Mouse (Mus musculus): ENCODE data around the gene Cd7.
"Not testable (repeated sequence)": the region's sequence is repeated elsewhere in the genome, so short reads cannot be mapped to it uniquely, and the experiment has no call there.

The Cd7 gene

DNA sequence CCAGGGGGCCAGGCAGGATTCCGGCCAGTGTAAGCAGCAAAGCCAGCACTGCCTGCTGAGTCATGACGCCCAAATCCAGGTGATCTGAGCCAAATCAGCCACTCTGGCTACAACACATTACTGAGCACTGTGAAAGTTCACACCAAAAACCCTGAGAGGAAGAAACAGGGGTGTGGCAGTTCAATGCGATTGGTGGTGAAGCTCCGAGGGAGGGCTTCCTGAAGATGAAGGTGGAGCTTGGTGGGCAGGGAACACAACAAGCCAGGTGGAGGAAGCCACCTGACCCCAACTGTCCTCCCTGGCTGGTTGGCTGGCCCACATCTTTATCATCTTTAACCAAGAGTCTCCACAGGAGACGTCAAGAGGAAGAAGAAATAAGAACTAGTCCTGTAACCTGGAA is at the start of gene Cd7:
TSS of gene Cd7 (minus strand) at position 117 of the 400 bp plus-strand sequence.
- no peak for DNase-seq (ENCODE audit: extremely low spot score)

GRCm38 (mm10) chr11:121088997-121089396 is 49.8 kb upstream of the Cd7 start:
- DNase-seq (ENCODE audit: extremely low spot score) = no peak

- no peak for DNase-seq (ENCODE audit: extremely low spot score)
Measured at GRCm38 (mm10) chr11:121086296-121086695, 47.1 kb upstream of the Cd7 start.

DNA sequence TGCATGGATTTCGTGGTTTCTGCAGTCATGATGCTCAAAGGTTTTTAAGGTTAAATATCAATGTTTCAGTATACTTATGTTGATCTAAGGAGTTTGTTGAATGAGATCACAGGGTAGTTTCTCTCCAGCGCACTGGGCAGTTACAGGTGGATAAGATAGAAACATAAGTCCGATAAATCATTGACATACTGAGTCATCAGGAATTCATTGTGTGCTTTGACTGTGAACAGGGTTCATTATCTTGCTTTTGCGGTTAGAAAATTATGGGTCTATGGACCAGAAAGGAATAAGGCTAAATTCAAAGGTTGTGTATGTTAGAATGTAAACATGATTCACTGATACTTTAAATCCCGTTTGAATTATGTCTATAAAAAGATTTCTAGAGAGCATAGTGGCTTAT is 46.0 kb upstream of the Cd7 start:
- no peak for DNase-seq (ENCODE audit: extremely low spot score)

DNA sequence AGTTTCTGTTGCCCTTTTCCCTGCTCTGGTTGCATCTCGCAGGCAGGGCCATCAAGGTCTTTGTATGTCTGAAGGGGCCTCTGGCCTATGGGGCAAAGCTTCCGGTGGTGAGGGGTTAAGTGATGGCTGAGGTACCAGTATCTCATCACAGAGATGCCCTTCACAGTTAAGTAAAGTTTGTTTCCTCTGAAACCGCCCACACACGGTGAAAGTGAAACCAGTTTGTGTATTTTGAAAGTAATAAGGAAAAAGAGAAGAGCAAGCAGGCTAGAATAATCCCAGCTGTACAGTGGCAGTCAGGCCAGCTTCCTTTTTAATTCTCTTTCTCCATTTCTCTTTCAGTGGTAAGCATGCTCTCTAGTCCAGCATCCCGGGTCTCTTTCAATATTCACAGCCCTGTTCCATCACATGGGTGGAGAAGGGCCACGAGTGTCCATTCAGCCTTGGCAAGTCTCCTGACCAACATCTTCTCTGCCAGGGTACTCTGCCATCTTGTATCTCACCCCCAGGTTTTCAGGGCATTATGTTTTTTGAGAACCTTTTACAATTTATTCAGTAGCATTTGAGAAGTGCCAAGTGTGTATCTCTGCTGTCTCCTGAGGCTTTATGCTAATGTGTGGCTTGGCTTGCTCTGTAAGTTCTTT is 43.8 kb upstream of the Cd7 start:
- DNase-seq (ENCODE audit: extremely low spot score) = no peak

DNA sequence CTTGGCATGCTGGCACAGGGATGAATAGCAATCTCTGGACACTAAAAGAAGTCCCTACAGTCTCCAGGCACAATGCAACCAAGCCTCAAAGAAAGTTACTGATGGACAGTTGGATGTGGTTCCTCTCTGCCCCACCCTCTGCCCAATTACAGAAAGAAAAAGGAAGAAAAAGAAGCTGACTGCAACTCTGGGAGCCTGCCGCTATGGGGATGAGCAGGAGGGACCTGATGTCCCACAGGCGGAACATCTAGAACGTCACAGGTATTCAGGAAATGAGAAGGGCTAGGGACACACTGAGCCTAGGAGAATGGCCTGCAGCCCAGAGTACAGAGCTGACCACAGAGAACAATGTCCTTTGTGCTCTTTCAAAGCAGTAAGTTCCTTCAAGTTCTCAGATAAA is 43.0 kb upstream of the Cd7 start:
- no peak for DNase-seq (ENCODE audit: extremely low spot score)

- DNase-seq (ENCODE audit: extremely low spot score) = no peak
Measured at GRCm38 (mm10) chr11:121081120-121081519, 41.9 kb upstream of the Cd7 start, which contains the start of gene Sectm1a. Gene Sectm1a, minus strand, starts transcription at chr11:121081220.

DNA sequence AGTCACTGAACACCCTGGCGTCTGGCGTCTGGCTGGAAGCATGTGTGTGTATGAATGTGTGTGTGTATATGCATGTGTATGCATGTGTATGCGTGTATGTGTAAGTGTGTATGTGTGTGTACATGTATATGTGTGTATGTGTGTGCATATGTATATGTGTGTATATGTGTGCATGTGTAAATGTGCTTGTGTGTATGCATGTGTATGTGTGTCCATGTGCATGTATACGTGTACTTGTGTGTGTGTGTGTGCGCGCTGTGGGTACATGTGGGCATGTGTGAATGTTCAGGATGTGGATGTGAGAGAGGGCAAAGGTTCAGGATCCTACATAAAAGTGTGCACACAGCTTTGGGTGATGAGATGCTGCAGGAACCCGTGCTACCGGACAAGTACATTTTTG is 41.1 kb upstream of the Cd7 start:
- no peak for DNase-seq (ENCODE audit: extremely low spot score)

DNA sequence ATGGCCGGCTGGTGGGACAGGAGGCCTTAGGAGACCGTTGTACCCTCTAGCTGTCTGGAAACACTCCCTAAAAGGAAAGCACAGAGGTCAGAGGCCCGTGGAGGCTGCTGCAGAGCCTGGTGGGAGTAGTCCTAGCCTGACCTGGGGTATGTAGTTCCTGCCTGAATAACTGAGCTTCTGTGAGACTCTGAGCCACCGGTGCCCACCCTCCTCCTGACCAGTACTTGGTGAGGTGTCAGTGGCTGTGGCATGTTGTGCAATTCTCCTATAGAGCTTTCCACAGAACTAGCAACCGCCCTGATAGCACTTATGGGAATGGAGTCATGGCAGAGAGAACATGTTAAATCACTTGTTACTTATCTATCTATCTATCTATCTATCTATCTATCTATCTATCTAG is 36.4 kb upstream of the Cd7 start:
- no peak for DNase-seq (ENCODE audit: extremely low spot score)

GRCm38 (mm10) chr11:121069662-121070061 is 30.4 kb upstream of the Cd7 start:
- DNase-seq (ENCODE audit: extremely low spot score) = not testable (repeated sequence)

- no peak for DNase-seq (ENCODE audit: extremely low spot score)
Measured at GRCm38 (mm10) chr11:121067895-121068294, 28.7 kb upstream of the Cd7 start.

DNA sequence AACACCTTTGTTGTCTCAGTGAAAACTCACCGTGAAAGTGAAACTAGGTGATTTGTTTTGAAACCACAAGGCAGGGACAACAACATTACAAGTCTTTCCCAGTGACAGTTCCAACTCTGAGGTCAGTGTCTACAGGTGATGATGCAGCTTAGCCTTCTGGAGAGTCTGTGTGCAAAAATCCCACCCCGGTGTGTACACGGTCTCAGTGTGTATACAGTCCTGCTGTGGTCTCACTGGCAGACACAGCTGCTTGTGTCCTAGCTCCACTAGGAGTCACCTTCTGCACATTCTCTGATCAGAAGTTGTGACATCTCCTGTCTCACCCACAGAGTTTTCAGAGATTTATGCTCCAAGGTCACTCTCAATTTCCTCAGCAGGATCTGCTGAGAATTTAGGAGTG is 25.0 kb upstream of the Cd7 start:
- no peak for DNase-seq (ENCODE audit: extremely low spot score)

- no peak for DNase-seq (ENCODE audit: extremely low spot score)
Measured at GRCm38 (mm10) chr11:121063379-121063778, 24.2 kb upstream of the Cd7 start, which contains the start of gene Sectm1b. Gene Sectm1b, minus strand, starts transcription at chr11:121063569.

DNA sequence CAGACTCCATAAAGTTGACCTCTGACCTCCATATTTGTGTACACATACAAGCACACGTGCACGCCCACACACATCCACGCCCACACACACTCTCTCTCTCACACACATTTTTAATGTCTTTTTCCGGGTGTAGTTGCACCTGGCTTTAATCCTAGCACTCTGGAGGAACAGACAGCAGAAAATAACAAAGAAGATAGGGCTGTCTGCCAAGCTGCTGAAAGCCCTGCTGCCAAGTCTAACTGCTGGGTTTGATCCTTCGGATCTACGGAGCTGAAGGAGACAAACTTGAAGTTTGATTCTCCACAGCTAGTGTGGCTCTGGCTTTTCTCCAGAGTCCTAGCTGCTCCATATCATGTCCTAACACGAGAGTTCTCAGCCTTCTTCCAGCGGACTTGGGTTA is 22.4 kb upstream of the Cd7 start:
- DNase-seq (ENCODE audit: extremely low spot score) = no peak

GRCm38 (mm10) chr11:121060401-121061067 is 21.3 kb upstream of the Cd7 start:
- DNase-seq (ENCODE audit: extremely low spot score) = not testable (repeated sequence)

- no peak for DNase-seq (ENCODE audit: extremely low spot score)
Measured at GRCm38 (mm10) chr11:121059471-121059870, 20.3 kb upstream of the Cd7 start.

- DNase-seq (ENCODE audit: extremely low spot score) = no peak
Measured at GRCm38 (mm10) chr11:121058956-121059355, 19.7 kb upstream of the Cd7 start.

- DNase-seq (ENCODE audit: extremely low spot score) = no peak
Measured at GRCm38 (mm10) chr11:121058122-121058521, 18.9 kb upstream of the Cd7 start.

- DNase-seq (ENCODE audit: extremely low spot score) = no peak
Measured at GRCm38 (mm10) chr11:121056536-121057236, 17.5 kb upstream of the Cd7 start.

- peak; percentile 86 for DNase-seq (ENCODE audit: extremely low spot score)
Measured at GRCm38 (mm10) chr11:121053536-121053935, 14.3 kb upstream of the Cd7 start.

- DNase-seq (ENCODE audit: extremely low spot score) = no peak
Measured at GRCm38 (mm10) chr11:121052387-121052786, 13.2 kb upstream of the Cd7 start.

DNA sequence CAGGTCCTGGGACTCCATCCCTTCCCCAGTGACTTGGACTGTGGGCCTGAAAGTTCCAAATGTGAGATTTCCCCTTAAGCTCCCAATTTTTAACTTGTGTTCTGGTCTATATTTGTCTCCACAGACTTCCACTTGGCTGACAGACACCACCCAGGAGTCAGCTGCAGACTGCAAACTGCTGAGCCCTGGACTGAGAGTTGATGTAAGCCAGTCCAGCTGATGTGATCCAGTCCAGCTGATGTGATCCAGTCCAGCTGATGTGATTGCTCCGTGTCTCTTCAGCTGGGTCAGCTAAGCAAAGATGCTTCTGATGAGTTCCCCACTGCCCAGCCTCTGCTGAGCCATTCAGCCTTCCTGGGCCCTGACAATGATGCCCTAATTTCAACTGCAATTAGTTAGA is 12.6 kb upstream of the Cd7 start:
- DNase-seq (ENCODE audit: extremely low spot score) = no peak

GRCm38 (mm10) chr11:121049840-121050239 is 10.6 kb upstream of the Cd7 start:
- no peak for DNase-seq (ENCODE audit: extremely low spot score)

Data from embryo, embryonic 9.5 days (tissue).